Mouse (Mus musculus): ENCODE measurements around the gene Hist1h2ai.

Hist1h2ai gene

DNA sequence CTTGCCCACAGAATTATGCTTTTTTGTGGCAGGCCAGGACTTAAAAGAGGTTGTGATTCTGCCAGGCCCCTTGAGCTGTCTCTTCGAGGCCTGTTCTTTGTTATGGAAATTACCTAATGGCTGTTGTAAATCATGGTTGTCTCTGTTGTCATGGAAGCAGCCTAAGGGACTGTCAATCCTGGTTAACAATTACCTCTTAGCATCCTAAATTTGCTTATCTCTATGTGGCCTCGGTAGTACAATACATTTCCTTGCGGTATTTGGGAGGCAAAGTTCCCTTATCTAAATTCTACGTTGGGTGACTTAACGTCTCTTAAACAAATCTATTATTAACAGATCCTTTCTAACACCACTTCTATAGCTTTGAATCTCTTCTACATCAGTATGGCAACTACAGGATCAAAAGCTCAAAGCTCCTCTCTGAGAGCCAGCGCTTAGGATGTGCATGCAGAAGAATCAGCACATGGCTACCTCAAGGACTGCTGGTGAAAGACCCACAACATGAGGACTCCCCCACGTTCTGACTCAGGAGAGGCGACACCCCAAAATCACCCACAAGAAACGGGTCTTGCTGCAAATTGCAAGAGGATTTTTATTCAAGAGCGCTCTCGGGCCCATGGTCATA is 11.8 kb downstream of the Hist1h2ai start:
- peak; percentile 42 for DNase-seq (ENCODE audit: low read depth, low spot score)

GRCm38 (mm10) chr13:21729544-21729943 is 13.3 kb downstream of the Hist1h2ai start:
- no peak for DNase-seq (ENCODE audit: low read depth, low spot score)

DNA sequence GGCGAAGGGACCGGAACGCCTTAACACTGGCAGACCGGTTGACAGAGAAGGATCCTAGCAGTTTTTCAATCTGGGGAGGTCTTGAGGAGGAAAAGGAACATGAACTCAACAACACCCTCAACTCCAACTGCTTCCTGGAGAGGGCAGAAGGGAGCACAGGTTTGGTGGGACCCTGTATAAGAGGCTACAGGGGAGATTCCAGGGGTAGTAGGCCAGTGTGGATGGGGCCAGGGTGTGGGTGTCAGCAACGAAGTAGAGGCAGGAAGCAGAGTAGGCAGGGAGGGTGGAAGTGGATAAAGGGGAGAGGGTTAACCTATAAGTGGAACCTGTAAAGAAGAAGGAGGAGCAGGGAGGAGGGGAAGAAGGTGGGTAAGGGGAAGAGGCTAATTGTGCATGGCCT is 17.2 kb downstream of the Hist1h2ai start:
- DNase-seq (ENCODE audit: low read depth, low spot score): peak; percentile 78

DNA sequence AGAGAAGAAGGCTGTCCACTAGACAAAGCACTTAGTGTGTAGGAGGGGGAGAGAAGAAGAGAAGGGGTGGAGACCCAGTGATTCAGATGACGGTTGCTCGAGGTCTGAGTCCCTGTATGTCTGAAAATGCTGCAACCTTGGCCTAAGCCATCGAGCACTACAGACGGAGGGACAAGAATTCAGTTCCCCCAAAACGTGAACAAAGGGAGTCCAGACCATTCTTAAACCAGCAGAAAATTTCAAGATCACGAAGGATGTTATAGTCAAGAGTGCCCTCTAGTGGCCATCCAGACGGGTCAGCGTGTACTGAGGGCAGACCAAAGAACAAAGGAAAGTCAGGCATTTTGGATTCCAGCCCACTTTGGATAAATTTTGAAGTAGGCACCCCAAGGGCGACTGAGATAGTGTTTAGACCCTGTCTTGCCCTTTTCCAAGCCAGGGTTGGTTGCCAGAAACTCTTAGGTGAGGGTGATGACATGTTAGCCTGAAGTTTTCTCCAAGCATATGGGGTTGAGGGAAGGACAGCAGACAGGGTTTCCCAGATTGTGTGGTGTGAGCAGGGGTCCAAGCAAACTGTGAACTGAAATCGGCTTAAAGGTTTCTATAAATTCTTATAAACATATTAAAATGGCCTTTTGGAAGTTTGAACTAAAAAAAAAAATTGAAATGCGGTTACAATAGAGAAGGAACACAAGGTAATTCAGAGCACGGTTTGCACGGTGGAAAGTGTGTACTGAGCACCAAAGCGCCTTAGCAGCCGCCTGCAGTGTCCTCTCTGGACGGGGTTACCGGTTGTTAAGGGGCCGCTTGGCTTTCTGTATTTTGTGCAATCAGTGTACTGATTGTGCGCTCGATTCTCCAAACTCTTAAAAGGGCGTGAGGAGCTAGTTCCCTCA is 18.0 kb downstream of the Hist1h2ai start:
- peak; percentile 93 for DNase-seq (ENCODE audit: low read depth, low spot score)

- peak; percentile 92 for DNase-seq (ENCODE audit: low read depth, low spot score)
These were observed 18.9 kb downstream of the Hist1h2ai start, which contains the start of gene Hist1h4j for GRCm38 (mm10) chr13:21734906-21735767. Gene Hist1h4j (plus strand): TSS chr13:21735064.

GRCm38 (mm10) chr13:21745006-21745405 is 28.8 kb downstream of the Hist1h2ai start:
- no peak for DNase-seq (ENCODE audit: low read depth, low spot score)

- DNase-seq (ENCODE audit: low read depth, low spot score): peak; percentile 71
These were observed 33.4 kb downstream of the Hist1h2ai start for GRCm38 (mm10) chr13:21749387-21750158.

DNA sequence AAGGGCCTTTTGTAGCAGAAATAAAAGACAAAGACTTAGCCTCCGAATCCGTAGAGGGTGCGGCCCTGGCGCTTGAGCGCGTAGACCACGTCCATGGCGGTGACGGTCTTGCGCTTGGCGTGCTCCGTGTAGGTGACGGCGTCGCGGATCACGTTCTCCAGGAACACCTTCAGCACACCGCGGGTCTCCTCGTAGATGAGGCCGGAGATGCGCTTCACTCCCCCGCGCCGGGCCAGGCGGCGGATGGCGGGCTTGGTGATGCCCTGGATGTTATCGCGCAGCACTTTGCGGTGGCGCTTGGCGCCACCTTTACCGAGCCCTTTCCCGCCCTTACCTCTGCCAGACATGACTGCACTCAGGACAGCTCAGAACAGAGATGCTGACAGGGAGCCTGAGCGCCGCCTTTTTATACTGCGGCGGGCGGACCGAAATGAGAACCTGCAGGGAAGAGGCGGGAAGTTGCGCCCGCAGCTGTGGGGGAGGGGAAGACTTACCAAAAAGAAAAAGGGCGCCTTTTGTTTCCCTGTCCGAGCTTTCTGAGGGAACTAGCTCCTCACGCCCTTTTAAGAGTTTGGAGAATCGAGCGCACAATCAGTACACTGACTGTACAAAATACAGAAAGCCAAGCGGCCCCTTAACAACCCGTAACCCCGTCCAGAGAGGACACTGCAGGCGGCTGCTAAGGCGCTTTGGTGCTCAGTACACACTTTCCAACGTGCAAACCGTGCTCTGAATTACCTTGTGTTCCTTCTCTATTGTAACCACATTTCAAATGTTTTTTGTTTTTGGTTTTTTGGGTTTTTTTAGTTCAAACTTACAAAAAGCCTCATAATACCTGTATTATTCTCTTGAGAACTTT is 34.2 kb downstream of the Hist1h2ai start, which contains the start of gene Hist1h4k:
TSS of gene Hist1h4k (minus strand) at position 347 of the 859 bp plus-strand sequence.
- DNase-seq (ENCODE audit: low read depth, low spot score): peak; percentile 96

- no peak for DNase-seq (ENCODE audit: low read depth, low spot score)
These were observed 35.2 kb downstream of the Hist1h2ai start for GRCm38 (mm10) chr13:21751417-21751816.

GRCm38 (mm10) chr13:21751827-21752226 is 35.6 kb downstream of the Hist1h2ai start:
- DNase-seq (ENCODE audit: low read depth, low spot score): peak; percentile 33

DNA sequence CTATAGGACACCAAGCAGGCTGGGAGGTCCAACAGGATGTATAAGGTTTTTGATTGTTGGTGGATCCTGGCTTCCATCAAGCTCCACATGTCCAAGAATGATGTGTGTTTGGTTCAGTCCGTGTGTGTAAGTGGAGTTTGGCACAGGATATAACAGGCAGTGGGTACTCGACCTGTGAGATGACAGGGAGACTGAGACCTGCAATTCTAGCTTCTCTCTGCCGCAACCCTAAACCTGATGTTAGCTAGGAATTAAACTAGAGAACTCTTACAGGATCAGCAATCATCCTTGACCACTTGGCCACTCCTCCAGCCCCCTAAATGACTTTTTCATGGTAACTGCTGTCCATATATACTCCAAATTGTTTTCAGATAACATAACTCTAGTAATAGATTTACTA is 36.1 kb downstream of the Hist1h2ai start:
- DNase-seq (ENCODE audit: low read depth, low spot score): peak; percentile 60

DNA sequence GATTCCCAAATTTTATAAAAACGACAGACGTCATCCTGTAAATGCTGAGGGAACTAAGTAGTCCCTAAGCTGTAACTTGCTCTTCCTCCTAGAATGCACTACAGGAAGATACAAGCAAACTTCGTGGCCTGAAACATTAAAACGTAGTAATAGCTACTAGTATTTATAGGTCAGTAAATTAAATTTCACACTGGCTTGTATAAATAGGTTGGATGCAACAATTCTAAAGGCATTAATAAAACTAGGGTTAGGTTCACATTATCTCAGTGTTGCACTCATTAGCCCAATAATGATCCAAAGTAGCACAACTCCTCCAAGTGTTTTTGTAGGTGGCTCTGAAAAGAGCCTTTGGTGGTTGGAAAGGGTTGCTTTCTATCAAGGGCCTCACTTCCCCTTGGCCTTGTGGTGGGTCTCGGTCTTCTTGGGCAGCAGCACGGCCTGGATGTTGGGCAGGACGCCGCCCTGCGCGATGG is 36.9 kb downstream of the Hist1h2ai start:
- DNase-seq (ENCODE audit: low read depth, low spot score): peak; percentile 60

DNA sequence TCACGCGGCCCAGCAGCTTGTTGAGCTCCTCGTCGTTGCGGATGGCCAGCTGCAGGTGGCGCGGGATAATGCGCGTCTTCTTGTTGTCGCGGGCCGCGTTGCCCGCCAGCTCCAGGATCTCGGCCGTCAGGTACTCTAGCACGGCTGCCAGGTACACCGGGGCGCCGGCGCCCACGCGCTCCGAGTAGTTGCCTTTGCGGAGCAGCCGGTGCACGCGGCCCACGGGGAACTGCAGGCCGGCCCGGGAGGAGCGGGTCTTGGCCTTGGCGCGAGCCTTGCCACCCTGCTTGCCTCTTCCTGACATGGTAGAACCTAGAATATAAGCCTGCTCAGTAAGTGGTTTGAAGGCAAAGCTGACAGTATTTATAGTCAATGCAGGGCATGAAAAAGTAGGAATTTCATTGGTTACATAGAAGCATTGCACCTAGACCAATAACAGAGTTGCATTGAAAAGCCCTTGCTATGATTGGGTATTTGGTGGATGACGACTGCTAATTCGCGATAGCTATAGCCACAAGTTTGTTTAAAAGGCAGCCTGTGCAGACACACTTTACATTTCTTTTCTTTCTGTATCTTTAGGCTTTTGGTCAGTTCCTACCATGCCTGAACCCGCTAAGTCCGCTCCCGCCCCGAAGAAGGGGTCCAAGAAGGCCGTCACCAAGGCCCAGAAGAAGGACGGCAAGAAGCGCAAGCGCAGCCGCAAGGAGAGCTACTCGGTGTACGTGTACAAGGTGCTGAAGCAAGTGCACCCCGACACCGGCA is 37.5 kb downstream of the Hist1h2ai start, which contains the start of the genes Hist1h2ak and Hist1h2bn:
TSS of gene Hist1h2ak (minus strand) at position 304 of the 762 bp plus-strand sequence.
TSS of gene Hist1h2bn (plus strand) at position 600 of the 762 bp plus-strand sequence.
- peak; percentile 99 for DNase-seq (ENCODE audit: low read depth, low spot score)

DNA sequence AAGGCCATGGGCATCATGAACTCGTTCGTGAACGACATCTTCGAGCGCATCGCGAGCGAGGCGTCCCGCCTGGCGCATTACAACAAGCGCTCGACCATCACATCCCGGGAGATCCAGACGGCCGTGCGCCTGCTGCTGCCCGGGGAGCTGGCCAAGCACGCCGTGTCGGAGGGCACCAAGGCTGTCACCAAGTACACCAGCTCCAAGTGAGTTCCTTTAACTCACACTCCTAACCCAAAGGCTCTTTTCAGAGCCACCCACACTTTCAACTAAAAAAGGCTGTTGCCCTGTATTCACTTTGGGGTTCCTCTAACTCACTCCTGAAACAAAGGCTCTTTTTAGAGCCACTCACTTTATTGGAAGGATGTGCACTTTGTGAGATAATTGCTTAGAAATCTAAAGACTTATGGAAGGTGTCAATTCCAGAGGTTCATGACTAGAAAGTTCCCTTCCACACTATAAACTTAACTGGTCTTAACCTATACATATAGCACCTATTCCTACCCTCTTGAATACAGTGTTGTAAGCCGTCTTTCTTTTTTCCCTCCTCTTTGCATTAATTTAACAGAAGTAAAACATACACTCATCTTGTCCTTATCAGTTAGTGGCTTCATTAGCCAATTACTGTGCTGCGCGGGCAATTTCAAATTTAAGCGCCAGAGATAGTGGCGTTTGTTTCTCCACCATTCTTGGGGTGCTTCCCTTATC is 38.2 kb downstream of the Hist1h2ai start:
- peak; percentile 76 for DNase-seq (ENCODE audit: low read depth, low spot score)

DNA sequence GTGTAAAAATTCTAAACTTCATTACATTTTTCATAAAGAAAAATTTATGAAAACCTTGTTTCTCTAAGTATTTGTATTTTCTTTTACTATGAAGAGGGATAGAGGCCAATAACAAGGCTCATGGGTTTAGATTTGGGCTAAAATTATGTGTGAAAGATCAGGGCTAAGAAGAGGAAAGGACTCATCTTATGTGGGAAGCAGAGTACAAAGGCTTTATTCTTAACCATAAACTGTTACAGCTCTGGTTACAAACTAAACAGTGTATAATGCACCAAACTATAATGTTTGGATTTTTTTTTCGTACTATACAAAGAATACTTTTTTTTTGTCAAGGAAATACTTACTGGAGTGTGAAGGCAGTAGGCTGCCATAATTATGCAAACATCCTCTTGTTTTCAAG is 39.5 kb downstream of the Hist1h2ai start:
- no peak for DNase-seq (ENCODE audit: low read depth, low spot score)
